Mouse (Mus musculus): ENCODE measurements at regions not wholly inside any gene's neighbourhood (a gene's known extent, or its start where the extent isn't known, plus 50 kb on each side); places are given as distances from the start of the nearest gene placed in this dataset.
A peak's percentile ranks its signal among the peaks of the same experiment; 100 is the strongest.

DNA sequence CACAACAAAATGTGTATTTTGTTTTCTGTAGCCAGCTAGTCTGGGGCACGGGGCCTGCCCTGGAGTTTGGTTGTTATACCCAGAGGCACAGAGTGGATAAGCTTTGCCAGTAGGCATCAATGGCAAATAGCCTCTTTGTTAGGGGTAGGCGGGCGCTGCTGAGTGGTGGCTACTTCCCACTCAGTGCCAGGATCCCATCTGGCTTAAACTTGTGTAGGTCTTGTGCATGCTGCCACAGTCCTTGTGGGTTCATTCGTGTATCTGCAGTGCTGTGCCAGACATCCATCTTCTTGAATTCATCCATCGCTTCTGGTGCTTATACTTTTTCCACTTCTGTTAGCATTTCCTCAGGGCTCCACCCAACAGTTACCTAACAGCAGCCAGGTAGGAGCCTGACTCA is 545.4 kb upstream of the Atp11b start:
- ATAC-seq = no peak; the same call in 1 of the 2 replicates
- H3K9me3 ChIP-seq (replicated peaks) = no peaks in the 10 kb centered on the region
- no peak overlapping the region for H3K27ac ChIP-seq
- no peaks in the 10 kb centered on the region for H3K27me3 ChIP-seq
- H3K36me3 ChIP-seq (ENCODE audit: poor library complexity, severe bottlenecking) = no peaks in the 10 kb centered on the region
- 87% methylated on average over 5 of the region's 5 CpGs for WGBS
- H3K4me3 ChIP-seq = no peak overlapping the region
- no peak overlapping the region for H3K9ac ChIP-seq
- H3K4me1 ChIP-seq = no peaks in the 10 kb centered on the region
- no peak overlapping the region for H3K4me2 ChIP-seq

DNA sequence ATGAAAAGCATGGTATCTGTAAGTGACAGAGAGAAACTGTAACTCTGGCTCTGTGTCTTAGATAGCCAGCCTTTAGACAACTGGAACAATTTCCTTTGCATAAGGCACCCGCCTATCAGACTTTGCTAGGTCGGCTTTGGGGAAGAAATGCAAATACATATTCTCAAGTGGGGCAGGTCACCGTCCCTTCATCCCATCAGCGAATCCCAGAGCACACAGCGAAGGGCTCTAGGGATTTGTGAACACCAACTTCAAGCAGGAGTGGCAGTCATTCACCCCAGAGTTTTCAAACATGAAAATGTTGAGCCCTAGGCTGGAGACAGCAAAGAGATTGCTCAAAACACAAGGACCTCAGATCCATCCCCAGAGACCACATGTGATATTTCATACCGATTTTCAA is 534.5 kb upstream of the Atp11b start:
- no peak overlapping the region for H3K4me2 ChIP-seq
- H3K4me1 ChIP-seq = peaks cover 17% of the 10 kb centered on the region; the same call in 1 of the 2 replicates
- no peak overlapping the region for H3K27ac ChIP-seq
- 90% methylated on average over 6 of the region's 6 CpGs for WGBS
- no peak overlapping the region for H3K9ac ChIP-seq
- no peaks in the 10 kb centered on the region for H3K36me3 ChIP-seq (ENCODE audit: poor library complexity, severe bottlenecking)
- ATAC-seq = no peak
- no peak overlapping the region for H3K4me3 ChIP-seq
- no peaks in the 10 kb centered on the region for H3K9me3 ChIP-seq (replicated peaks)
- H3K27me3 ChIP-seq = no peaks in the 10 kb centered on the region

DNA sequence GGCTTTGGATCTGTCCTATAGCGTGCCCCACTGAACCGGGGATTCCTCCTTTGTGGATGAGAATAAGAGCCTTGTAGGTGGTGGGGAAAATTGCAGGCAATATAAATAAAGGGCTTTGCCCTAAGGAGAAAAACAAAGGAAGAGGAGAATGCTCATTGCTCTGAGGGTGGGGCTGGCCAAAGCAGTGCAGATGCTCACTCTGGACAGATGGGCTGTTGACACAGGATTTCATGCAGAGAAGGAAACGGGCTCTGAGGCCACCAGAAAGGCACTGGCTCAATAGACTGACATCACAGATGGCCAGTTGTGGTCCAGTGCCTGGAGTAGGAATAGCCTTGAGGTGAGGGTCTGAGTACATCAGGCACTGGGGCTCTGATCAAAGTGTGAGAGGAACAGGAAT is 532.7 kb upstream of the Atp11b start:
- Histone ChIP-seq H3K4me2 (no peak overlapping the region), H3K4me3 (no peak overlapping the region), H3K9ac (no peak overlapping the region), H3K9me3 (replicated peaks) (no peaks in the 10 kb centered on the region), H3K4me1 (peaks cover 28% of the 10 kb centered on the region), H3K36me3 (ENCODE audit: poor library complexity, severe bottlenecking) (no peaks in the 10 kb centered on the region), H3K27ac (no peak overlapping the region), H3K27me3 (no peaks in the 10 kb centered on the region)
- WGBS = 30% methylated on average over 3 of the region's 3 CpGs
- no peak; the same call in 1 of the 2 replicates for ATAC-seq

DNA sequence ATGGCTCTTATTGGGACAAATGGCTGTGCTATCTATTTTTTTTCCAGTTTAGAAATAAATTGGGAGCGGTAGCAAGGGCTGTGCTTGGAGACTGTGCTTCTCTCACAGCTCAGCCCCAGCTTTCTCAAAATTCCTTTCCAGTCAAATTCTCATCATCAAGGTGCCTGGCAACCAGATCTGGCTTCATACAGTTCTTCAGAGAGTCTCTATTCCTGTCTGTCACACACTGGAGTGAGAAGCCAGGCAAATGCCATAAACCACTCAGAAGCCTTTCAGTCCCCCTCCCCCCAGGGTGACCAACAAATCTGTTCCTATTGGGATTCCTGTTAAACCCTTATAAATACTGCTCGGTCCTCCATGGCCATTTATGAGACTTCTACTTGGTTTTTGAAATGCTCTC is 531.7 kb upstream of the Atp11b start:
- no peak for ATAC-seq
- 58% methylated on average over 2 of the region's 2 CpGs for WGBS
- Histone ChIP-seq H3K27me3 (0 out of 2 replicates have a peak, but pooled peaks cover 4% of the 10 kb centered on the region), H3K4me3 (no peak overlapping the region), H3K27ac (no peak overlapping the region), H3K9ac (no peak overlapping the region), H3K4me1 (peaks cover 28% of the 10 kb centered on the region), H3K9me3 (replicated peaks) (no peaks in the 10 kb centered on the region), H3K4me2 (no peak overlapping the region), H3K36me3 (ENCODE audit: poor library complexity, severe bottlenecking) (no peaks in the 10 kb centered on the region)

DNA sequence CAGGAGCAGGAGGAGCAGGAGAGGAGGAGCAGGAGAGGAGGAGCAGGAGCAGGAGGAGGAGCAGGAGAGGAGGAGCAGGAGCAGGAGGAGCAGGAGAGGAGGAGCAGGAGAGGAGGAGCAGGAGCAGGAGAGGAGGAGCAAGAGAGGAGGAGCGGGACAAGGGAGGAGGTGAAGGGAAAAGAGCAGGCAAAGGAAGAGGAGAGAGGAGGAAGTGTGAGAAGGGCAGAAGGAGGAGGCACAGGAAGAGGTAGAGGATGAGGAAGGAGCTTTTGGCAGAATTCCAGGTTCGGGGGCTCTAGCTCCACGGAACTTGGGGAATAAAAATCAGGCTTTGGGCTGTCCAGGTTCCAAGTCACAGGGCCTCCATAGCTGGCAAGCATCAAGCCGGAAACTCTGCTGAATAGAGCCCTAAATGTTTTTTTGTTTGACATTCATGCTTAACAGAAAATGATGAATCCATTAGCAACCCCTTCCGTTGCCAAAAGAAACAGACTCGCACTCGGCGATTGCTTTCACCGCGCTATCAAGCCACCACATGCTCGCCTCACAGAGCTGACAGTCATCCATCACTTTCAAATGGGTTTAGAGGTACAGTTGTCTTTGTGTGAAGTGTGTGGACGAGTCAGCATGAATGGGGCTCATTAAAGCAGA is 528.7 kb upstream of the Atp11b start:
- Histone ChIP-seq H3K4me3 (peak overlapping the region; percentile 6; the same call in 1 of the 2 replicates), H3K9me3 (replicated peaks) (no peaks in the 10 kb centered on the region), H3K4me2 (peak overlapping the region; percentile 45), H3K27me3 (0 out of 2 replicates have a peak, but pooled peaks cover 6% of the 10 kb centered on the region), H3K36me3 (ENCODE audit: poor library complexity, severe bottlenecking) (no peaks in the 10 kb centered on the region), H3K9ac (no peak overlapping the region), H3K27ac (peak overlapping the region; percentile 59), H3K4me1 (peaks cover 28% of the 10 kb centered on the region)
- WGBS = 14% methylated on average over 12 of the region's 12 CpGs
- peak; percentile 94 for ATAC-seq

DNA sequence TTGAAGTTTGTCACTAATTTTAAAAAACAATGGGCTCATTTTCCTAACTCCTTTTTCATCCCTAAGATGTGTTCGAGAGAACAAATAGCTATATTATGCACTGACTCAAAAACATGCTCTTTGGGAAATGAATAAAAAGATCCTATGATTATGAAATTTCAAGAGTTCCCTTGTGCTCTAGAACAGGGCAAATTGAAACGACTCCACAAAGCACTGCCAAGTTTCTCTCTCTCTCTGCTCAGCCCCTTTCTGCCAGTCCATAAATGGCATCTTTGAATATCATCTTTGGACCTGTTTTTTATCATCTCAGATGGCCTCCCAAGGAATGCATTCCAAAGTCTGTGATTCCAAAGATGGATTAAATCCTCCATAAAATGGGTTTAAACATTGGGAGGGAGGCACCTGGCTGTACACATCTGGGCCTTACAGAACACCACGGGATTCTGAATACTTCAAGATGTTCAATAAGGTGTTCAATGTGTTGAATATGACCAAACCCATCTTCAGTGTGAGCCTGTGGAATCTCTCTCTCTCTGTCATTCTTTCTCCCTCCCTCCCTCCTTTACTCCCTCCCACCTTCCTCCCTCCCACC is 528.0 kb upstream of the Atp11b start:
- Histone ChIP-seq H3K27ac (no peak overlapping the region), H3K4me2 (peak overlapping the region; percentile 45; the same call in 1 of the 2 replicates), H3K27me3 (0 out of 2 replicates have a peak, but pooled peaks cover 6% of the 10 kb centered on the region), H3K4me1 (peaks cover 28% of the 10 kb centered on the region), H3K9ac (no peak overlapping the region), H3K36me3 (ENCODE audit: poor library complexity, severe bottlenecking) (no peaks in the 10 kb centered on the region), H3K9me3 (replicated peaks) (no peaks in the 10 kb centered on the region), H3K4me3 (no peak overlapping the region)
- 0 out of 2 replicates have a peak, but pooled peaks have one; percentile 5 for ATAC-seq
- WGBS = 40% methylated on average over 3 of the region's 3 CpGs

DNA sequence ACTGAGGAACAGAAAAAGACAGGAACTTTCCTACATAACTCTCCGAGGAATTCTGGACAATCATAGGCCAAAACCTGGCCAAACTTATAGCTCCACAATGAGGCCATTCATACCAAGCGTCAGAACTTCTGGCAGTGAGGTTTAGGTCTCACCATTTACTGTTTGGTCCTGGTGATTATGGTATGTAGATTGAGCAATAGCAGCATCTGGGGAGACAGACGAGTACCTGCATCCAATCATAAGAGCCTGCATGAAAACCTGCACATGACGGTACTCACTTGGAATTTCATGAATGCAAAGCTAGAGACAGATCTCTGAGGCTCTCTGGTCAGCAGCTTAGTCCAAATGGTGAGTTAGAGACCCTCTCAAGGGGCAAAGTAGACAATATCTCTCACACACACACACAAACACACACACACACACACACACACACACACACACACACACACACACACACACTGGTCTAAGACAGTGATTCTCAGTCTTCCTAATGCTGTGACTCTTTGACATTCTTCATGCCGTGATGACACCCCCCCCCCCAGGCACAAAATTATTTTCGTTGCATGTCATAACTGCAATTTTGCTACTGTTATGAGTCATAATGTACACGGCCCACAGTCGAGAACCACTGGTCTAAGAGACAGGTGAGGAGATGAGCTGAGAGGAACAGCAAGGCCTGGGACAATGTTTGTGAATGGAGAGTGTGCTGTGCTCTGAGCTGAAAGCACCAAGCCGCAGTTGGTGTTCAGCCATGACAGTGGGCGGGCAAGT is 522.6 kb upstream of the Atp11b start:
- Histone ChIP-seq H3K27me3 (0 out of 2 replicates have a peak, but pooled peaks cover 6% of the 10 kb centered on the region), H3K36me3 (ENCODE audit: poor library complexity, severe bottlenecking) (no peaks in the 10 kb centered on the region), H3K4me2 (no peak overlapping the region), H3K9ac (no peak overlapping the region), H3K9me3 (replicated peaks) (no peaks in the 10 kb centered on the region), H3K4me3 (no peak overlapping the region), H3K27ac (no peak overlapping the region), H3K4me1 (peaks cover 15% of the 10 kb centered on the region)
- no peak for ATAC-seq
- 93% methylated on average over 10 of the region's 10 CpGs for WGBS

DNA sequence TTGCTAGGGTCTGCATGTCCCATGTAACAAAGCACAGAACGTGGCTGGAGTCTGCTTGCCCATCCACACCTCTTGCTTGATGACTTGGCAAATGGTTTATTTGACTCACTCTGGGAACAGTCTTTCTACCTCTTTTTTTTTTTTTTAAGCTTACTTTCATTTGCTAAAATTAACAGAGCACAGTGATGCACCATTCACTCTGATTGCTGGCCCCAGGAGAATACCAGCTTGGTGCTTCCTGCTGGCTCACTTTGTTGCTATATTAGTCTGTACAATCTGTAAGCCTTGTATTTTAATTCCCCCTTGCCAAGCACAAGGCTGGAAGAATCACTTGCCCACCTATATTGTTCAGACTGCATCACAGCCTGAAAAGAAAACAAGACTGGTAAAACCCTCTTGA is 521.4 kb upstream of the Atp11b start:
- peak; percentile 30; the same call in 1 of the 2 replicates for ATAC-seq
- no peak overlapping the region for H3K4me2 ChIP-seq
- H3K4me3 ChIP-seq = no peak overlapping the region
- H3K9ac ChIP-seq = no peak overlapping the region
- WGBS = 48% methylated on average over 1 of the region's 1 CpGs
- H3K27me3 ChIP-seq = no peaks in the 10 kb centered on the region
- peaks cover 15% of the 10 kb centered on the region for H3K4me1 ChIP-seq
- no peaks in the 10 kb centered on the region for H3K9me3 ChIP-seq (replicated peaks)
- no peak overlapping the region for H3K27ac ChIP-seq
- H3K36me3 ChIP-seq (ENCODE audit: poor library complexity, severe bottlenecking) = no peaks in the 10 kb centered on the region

- 90% methylated on average over 3 of the region's 3 CpGs for WGBS
These were observed 518.8 kb upstream of the Atp11b start for GRCm38 (mm10) chr3:35235066-35235465.

GRCm38 (mm10) chr3:35235772-35236171 is 518.1 kb upstream of the Atp11b start:
- H3K9me3 ChIP-seq (replicated peaks) = no peaks in the 10 kb centered on the region
- WGBS = 51% methylated on average over 5 of the region's 5 CpGs
- H3K4me2 ChIP-seq = no peak overlapping the region
- H3K36me3 ChIP-seq (ENCODE audit: poor library complexity, severe bottlenecking) = no peaks in the 10 kb centered on the region
- peaks cover 15% of the 10 kb centered on the region for H3K4me1 ChIP-seq
- ATAC-seq = no peak
- no peaks in the 10 kb centered on the region for H3K27me3 ChIP-seq
- no peak overlapping the region for H3K9ac ChIP-seq
- H3K27ac ChIP-seq = no peak overlapping the region
- no peak overlapping the region for H3K4me3 ChIP-seq

More at GRCm38 (mm10) chr3:35235066-35235465, 518.8 kb upstream of the Atp11b start:
- H3K4me1 ChIP-seq = peaks cover 15% of the 10 kb centered on the region
- no peaks in the 10 kb centered on the region for H3K36me3 ChIP-seq (ENCODE audit: poor library complexity, severe bottlenecking)
- no peak overlapping the region for H3K9ac ChIP-seq
- no peaks in the 10 kb centered on the region for H3K27me3 ChIP-seq
- H3K27ac ChIP-seq = no peak overlapping the region
- H3K4me2 ChIP-seq = no peak overlapping the region
- no peak for ATAC-seq
- H3K9me3 ChIP-seq (replicated peaks) = no peaks in the 10 kb centered on the region
- no peak overlapping the region for H3K4me3 ChIP-seq

DNA sequence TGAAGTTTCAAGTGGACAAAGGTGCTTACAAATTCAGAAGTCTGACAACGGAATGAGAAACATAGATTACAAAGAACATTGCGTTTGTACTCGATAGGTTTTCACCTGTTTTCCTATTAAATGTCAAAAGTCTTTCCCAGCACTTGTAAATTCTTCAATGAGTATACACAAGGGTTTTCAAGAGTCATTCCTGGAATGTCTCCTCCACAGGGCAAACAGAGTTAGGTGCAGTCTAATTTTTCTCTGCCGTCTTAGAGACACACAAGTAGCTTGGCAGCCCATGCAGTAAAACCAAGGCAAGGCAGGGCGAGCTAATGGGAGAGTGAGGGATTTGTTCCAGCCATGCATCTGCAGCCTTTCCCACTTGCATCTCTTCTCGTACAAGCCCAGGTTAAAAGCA is 516.6 kb upstream of the Atp11b start:
- Histone ChIP-seq H3K9me3 (replicated peaks) (no peaks in the 10 kb centered on the region), H3K4me1 (peaks cover 18% of the 10 kb centered on the region), H3K9ac (no peak overlapping the region), H3K4me2 (no peak overlapping the region), H3K27ac (no peak overlapping the region), H3K27me3 (no peaks in the 10 kb centered on the region), H3K36me3 (ENCODE audit: poor library complexity, severe bottlenecking) (no peaks in the 10 kb centered on the region), H3K4me3 (no peak overlapping the region)
- ATAC-seq = no peak
- WGBS = 91% methylated on average over 6 of the region's 6 CpGs

DNA sequence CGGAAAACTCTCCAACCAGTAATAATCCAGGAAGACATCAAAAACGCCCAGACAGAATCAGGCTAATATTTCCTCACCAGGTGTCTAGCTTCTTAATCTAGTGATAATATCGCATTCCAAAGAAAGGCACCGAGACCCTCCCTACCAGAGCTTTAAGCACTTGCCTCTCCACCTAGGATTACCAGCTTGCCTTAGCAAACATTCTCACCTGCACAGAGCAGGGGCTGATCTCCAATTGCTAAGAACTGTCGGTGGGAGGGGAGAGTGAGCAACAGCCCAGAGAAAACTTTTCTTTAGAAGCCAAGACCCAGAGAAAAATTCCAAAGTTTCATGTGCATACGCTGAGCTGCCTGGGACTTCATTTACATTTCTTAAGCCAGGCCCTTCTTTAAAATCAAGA is 511.6 kb upstream of the Atp11b start:
- Histone ChIP-seq H3K4me2 (no peak overlapping the region), H3K36me3 (ENCODE audit: poor library complexity, severe bottlenecking) (no peaks in the 10 kb centered on the region), H3K9me3 (replicated peaks) (no peaks in the 10 kb centered on the region), H3K4me3 (no peak overlapping the region), H3K9ac (no peak overlapping the region), H3K27me3 (no peaks in the 10 kb centered on the region), H3K4me1 (peaks cover 44% of the 10 kb centered on the region), H3K27ac (no peak overlapping the region)
- WGBS = 28% methylated on average over 6 of the region's 6 CpGs
- no peak for ATAC-seq
